Mouse (Mus musculus): ENCODE measurements around the gene Gcg.

The Gcg gene

GRCm38 (mm10) chr2:62483550-62483949, at the start of gene Gcg:
Gene Gcg, minus strand, starts transcription at chr2:62483650.
- no peak for DNase-seq (ENCODE audit: low read depth, low spot score)

DNA sequence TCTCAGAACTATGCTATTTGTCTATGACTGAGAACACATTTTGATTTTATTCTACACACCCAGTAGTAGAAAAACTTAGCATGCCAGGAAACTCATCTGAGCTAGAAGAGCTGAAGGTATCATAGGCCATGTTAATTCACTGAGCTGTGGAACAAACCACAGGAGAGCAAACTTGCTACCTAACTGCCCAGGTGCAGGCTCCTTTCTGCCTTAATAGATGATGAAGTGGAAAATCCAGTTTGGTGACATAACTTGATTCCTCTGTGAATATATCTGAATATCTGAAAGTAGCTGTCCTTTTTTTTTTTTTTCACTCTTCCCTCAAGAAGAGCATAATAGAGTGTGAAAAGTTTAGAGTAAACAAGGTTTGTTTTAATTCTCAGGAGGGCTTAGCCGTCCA, 47.6 kb upstream of the Gcg start:
- no peak for DNase-seq (ENCODE audit: low read depth, low spot score)

GRCm38 (mm10) chr2:62526399-62526798, 42.9 kb upstream of the Gcg start:
- DNase-seq (ENCODE audit: low read depth, low spot score), result no peak

DNA sequence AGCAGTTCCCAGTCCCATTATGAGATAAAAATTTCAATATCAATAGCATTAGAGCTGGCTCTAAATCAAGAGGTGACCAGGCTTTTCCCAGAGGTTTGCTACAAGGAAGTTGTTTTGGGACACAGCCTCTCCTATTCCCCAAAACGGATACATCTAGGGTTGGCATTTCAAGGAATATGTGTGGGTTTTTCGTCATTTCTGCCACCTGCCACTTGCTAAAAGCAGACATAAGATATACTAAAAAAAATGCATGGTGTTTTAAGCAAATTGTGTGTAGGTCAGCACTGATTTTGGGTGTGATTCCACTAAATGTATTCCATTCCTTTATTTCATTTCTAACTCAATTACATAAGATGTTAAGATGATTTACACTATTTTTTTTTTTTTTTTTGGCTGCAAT, 34.3 kb upstream of the Gcg start:
- no peak for DNase-seq (ENCODE audit: low read depth, low spot score)

DNA sequence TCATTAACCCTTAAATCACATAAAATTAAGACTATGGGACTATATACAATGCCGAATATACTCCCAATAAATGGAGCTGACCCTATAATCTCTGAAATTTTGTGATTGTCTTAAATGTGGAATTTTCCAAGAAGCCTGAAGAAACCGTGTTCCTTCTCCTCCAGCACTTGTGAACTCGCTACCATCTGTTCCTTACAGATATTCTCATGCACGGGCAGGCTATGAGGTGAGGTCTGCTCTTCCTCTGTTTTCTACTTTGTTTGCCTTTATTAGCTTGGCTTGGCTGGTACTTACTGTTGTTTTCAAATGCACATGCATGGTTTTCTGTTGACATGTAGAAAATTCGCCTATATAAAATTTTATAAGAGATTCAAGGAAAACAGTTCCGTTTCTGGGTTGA, 31.0 kb upstream of the Gcg start:
- DNase-seq (ENCODE audit: low read depth, low spot score), result no peak

DNA sequence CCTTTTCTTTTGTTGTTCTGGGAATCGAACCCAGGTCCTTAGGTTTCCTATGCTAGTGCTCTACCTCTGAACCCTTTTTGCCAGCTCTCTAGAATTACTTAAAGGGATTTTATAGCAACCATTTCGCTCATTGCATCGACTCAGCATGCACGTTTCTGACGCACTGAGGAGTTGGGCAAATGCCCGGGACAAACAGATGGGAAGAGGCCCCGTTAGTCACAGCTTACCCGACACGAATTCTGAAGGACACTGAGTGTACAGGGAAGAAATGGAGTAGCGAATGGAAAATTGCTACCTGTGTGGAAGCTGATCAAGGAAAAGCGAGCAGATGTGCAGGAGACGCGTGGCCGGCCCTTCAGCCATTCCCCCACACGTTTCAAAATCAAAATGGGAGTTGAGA, 30.0 kb upstream of the Gcg start:
- DNase-seq (ENCODE audit: low read depth, low spot score), result no peak

DNA sequence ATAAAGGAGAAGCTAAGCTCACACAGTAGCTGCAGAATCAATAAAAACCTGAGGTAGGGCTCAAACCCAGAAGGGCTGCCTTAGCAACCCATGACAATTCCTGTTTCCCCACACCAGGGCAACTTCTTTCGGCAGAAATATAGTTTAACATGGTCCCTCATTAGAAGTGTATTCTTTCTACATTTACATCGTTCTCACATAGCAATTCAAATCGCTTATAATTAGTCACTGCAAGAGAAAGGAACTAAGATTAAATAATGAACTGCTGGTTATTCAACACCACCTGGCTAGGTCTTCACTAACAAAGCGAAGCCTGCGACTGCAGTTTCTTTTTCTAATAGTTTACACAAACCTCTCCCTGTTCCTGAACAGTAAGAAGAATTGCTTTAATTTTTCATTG, 23.7 kb upstream of the Gcg start:
- no peak for DNase-seq (ENCODE audit: low read depth, low spot score)

- no peak for DNase-seq (ENCODE audit: low read depth, low spot score)
Measured at GRCm38 (mm10) chr2:62506441-62506840, 23.0 kb upstream of the Gcg start.

DNA sequence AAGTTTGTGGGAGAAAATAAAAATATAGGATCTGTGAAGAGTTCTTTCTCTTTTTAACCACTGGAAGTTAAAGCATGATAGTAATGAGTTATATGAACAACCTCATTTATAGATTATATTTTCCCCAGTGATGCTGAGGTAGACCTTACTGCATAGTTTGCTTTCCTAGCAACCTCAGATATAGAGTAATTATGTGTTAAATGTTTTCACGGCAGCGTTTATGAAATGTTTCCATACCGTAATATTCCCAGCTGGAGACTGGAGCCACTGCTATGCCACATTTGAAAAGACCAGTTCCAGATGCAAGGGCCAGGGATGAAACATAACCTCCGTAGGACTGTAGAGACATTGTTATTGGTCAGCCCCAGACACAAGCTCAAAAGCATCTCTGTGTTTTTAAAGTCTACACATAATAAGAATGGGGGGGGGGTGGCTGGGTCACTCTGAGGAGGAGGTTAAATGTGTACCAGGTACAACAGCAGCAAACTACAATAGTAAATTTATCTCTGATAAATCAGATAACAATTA, 20.9 kb upstream of the Gcg start:
- DNase-seq (ENCODE audit: low read depth, low spot score), result no peak

GRCm38 (mm10) chr2:62503326-62503725, 19.9 kb upstream of the Gcg start:
- no peak for DNase-seq (ENCODE audit: low read depth, low spot score)

GRCm38 (mm10) chr2:62502516-62502915, 19.1 kb upstream of the Gcg start:
- no peak for DNase-seq (ENCODE audit: low read depth, low spot score)

- no peak for DNase-seq (ENCODE audit: low read depth, low spot score)
Measured at GRCm38 (mm10) chr2:62498821-62499220, 15.4 kb upstream of the Gcg start.

DNA sequence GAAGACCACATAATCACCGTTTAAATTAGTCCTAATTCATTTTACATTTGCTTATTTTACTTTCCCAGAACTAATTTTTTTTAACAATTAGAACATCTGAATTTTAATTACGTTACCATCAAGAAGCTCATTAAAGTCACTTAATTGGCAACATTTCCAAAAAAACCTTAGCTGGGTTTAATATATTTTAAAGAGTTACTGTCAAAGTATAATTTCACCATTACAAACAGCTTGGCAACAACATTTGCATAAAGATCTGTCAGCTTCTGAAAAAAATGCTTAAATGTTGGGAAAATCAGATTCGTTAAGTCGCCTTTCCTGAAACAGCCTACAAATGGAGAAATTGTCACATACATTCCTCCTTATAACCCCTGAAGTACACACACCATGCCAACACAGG, 14.6 kb upstream of the Gcg start:
- no peak for DNase-seq (ENCODE audit: low read depth, low spot score)

GRCm38 (mm10) chr2:62497333-62498002, 14.0 kb upstream of the Gcg start:
- DNase-seq (ENCODE audit: low read depth, low spot score), result no peak

- no peak for DNase-seq (ENCODE audit: low read depth, low spot score)
Measured at GRCm38 (mm10) chr2:62495407-62495806, 12.0 kb upstream of the Gcg start.

- DNase-seq (ENCODE audit: low read depth, low spot score), result no peak
Measured at GRCm38 (mm10) chr2:62489832-62490231, 6.4 kb upstream of the Gcg start.

GRCm38 (mm10) chr2:62484906-62485305, 1.5 kb upstream of the Gcg start:
- DNase-seq (ENCODE audit: low read depth, low spot score), result no peak

- DNase-seq (ENCODE audit: low read depth, low spot score), result no peak
Measured at GRCm38 (mm10) chr2:62480285-62481198, 2.9 kb downstream of the Gcg start.

GRCm38 (mm10) chr2:62469551-62469950, 13.9 kb downstream of the Gcg start:
- no peak for DNase-seq (ENCODE audit: low read depth, low spot score)

DNA sequence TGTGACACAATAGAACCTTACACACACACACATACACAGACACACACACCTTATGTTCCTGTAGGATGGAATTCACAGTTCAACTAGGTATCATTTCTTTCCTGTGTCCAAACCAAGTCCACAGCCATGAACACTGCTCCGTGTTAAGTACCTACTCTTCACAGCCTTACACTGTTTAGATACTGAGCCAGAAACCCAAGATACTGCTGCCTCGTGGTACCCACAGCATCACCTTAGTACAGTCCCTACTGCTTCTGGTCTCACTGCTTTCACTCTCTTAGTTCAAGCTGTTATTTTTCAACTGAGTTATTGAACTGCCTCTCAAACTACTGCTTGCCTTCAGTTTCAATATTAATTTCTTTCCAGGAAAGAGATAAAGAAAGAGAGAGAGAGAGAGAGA, 20.2 kb downstream of the Gcg start:
- no peak for DNase-seq (ENCODE audit: low read depth, low spot score)

DNA sequence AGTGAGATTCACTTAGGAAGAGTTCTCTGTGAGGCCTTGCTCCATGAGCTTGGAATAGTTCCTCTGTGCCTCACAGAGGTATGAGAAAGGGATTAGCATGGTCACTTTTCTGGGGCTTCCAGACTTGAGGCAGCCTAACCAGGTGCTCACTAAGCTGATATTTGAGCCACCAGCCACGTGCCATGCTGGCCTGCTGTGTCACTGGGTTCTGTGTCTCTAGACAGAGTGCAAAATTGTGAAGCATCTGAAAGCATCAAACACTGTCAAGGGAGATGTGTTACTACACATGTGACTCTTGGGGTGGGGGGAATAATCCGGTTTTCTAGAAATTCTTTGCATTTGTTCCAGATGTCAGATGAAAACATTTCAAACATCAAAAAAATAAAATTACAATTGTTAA, 21.3 kb downstream of the Gcg start:
- no peak for DNase-seq (ENCODE audit: low read depth, low spot score)

DNA sequence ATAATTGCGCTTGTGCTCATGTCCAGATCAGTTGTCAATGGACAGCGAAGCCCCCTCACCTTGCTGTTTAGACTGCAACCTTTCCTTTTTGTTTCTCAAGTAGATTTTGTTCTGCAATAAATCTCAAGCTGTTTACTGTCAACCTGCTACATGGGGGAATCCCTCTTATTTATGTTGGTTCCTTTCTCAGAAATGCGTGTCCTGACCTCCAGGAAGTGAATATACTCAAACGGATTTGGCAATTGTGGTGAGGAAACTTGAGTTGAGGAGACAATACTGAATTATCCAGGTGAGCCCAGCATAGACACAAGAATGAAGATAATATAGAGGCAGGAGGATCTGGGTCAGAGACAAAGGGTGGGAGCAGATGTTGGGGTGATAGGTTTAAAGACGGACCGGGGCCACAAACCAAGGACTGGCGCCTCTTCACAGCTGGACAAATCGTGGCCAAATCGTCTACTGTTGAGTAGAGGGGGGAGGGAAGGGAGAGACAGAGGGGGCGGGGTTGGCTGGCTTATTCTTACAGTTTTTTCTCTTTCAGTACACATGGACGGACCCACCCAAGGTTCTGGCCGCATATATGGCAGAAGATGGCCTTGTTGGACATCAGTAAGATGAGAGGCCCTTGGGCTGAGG, 22.5 kb downstream of the Gcg start:
- DNase-seq (ENCODE audit: low read depth, low spot score), result no peak

Measured in embryo, embryonic 11.5 days (tissue).